Mouse (Mus musculus): ENCODE results near the gene Klhl2.

Gene Klhl2

GRCm38 (mm10) chr8:64849897-64850541 lies at the start of gene Klhl2:
Gene Klhl2 (minus strand): TSS chr8:64850017.
- peak; percentile 83 for ATAC-seq (ENCODE audit: insufficient number of reproducible peaks, low FRiP score, low TSS enrichment)

GRCm38 (mm10) chr8:64898710-64899109 lies 48.9 kb upstream of the Klhl2 start:
- ATAC-seq (ENCODE audit: insufficient number of reproducible peaks, low FRiP score, low TSS enrichment), result no peak

DNA sequence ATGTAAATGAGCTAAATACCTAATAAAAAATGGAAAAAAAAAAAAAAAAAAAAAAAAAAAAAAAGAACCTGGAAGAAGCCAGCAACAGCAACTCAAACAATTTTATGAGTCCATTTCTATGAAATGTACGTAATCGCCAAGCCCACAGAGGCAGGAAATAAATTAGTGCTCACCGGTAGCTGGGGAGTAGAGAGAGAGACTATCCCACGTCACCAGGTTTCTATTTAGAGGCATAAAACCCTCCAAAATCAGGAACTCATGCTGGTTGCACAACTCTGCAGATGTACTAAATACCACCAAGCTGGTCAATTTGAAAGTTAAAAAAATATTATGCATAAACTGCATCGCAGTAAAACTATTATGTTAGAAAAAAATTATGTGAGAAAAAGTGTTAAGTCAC lies 46.9 kb upstream of the Klhl2 start:
- ATAC-seq (ENCODE audit: insufficient number of reproducible peaks, low FRiP score, low TSS enrichment), result no peak

DNA sequence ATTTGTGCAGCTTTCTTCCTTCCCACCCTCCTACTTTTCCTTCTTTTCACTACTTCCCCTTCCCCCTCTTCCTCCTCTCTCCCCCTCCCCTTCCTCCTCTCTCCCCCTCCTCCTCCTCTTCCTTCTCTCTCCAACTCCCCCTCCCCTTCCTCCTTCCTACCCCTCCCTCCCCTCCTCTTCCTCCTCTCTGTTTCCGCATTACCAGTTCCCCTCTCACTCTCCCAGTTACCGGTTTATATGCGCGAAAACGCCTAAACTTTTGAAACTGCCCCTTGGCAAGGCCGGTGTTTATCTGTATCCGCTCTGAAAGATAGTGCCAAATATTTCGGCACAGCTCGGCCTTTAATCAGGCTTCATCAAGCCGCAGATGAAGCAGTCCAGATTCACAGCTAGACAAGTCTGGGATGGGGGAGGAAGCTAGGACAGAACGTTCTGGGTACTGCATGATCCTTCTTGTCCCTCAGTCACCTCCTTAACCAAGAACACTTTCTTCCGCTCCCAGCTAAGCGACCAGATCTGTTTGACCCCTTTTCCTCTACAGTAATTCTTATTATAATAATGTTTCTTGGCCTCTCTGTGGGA lies 30.9 kb upstream of the Klhl2 start:
- 0 out of 2 replicates have a peak, but pooled peaks have one; percentile 56 for ATAC-seq (ENCODE audit: insufficient number of reproducible peaks, low FRiP score, low TSS enrichment)

- ATAC-seq (ENCODE audit: insufficient number of reproducible peaks, low FRiP score, low TSS enrichment), result no peak
Measured at GRCm38 (mm10) chr8:64877630-64878312, 28.0 kb upstream of the Klhl2 start.

DNA sequence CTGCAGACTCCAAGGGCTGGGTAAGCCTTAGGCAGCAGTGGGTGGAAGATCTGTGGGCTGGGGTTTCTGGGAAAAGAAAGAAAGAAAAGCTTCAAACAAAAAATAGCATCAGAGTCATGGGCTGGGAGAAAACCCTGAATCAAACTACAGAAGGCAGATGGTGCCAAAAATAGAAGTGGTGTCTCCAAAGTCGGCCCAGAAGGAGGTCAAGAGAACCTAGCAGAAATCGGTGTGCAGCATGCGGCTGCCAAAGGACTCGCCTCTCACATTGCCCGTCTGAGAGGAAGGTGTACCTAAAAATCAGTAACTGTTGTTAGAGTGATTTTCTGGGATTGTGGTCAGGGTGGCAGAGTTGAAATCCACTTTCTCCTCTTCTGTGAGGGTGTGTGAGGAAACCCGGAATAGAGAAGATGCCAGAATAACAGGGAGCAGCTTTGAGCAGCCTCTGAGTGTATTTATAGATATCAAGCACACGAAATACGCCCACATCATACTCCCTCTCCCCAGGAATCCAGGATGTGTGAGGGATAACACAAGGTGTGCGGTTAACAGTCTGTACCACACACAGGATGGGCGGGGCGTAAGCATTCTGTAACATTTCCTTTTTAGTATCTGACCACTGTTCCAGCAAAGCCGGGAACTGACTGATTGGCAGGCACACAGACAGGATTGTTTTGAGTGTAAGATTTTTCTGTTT lies 21.8 kb upstream of the Klhl2 start:
- peak; percentile 85 for ATAC-seq (ENCODE audit: insufficient number of reproducible peaks, low FRiP score, low TSS enrichment)

DNA sequence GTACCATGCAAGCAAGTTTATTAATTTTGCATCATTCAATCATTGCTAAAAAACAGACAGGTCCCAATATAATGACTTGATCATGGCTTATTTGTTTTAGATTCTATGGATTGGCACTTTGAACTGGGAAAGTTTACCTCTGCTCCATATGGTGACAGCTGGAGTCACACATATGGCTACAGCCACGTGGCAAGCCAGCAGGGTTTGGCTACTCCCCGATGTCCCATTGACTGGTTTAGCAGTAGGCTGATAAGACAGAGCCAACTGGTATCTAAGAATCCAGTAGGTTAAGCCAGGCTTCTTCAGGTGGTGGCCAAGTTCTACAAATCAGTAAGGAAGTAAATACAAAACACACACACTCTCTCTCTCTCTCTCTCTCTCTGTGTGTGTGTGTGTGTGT lies 20.4 kb upstream of the Klhl2 start:
- no peak for ATAC-seq (ENCODE audit: insufficient number of reproducible peaks, low FRiP score, low TSS enrichment)

- peak; percentile 54 for ATAC-seq (ENCODE audit: insufficient number of reproducible peaks, low FRiP score, low TSS enrichment)
Measured at GRCm38 (mm10) chr8:64849091-64849896, 523 bp downstream of the Klhl2 start.

GRCm38 (mm10) chr8:64848245-64848785 lies 1.5 kb downstream of the Klhl2 start:
- ATAC-seq (ENCODE audit: insufficient number of reproducible peaks, low FRiP score, low TSS enrichment), result no peak

GRCm38 (mm10) chr8:64847650-64848049 lies 2.2 kb downstream of the Klhl2 start:
- ATAC-seq (ENCODE audit: insufficient number of reproducible peaks, low FRiP score, low TSS enrichment), result no peak

DNA sequence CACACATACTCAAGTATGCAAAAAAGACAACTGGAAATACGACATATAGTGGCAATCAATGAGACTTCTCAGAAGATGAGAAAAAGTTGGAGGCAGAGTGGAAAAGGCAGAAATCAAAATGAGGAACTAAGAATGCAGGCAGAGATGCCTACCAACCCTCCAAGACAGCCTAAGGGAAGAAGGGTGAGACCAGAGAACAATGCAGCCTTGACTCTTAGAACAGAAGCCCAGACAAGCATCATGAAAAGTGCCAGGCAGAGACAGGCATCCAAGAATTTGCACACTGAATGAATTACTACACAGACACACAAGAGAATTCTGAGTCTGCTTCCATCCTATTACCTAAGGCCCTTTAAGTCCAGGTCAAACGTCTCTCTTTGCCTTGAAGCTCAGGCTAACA lies 2.6 kb downstream of the Klhl2 start:
- no peak for ATAC-seq (ENCODE audit: insufficient number of reproducible peaks, low FRiP score, low TSS enrichment)

DNA sequence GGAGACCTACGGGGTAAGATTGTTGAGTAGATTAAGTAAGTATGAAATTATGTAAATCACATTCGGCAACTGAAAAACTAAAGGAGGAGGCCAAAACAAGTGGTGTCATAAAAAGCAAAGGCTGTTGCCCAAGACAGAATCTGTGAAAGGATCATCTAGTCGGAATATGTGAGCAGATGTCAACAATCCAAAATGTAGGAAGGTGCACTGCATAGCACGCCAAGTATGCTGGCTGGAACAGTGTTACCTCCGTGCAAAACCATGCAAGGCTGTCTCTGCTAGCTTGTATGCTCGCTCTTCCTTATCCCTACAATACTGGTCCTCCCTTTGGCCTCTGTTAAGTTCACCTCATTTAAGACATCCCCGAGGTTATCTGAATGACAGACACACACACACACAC lies 4.5 kb downstream of the Klhl2 start:
- ATAC-seq (ENCODE audit: insufficient number of reproducible peaks, low FRiP score, low TSS enrichment), result no peak

DNA sequence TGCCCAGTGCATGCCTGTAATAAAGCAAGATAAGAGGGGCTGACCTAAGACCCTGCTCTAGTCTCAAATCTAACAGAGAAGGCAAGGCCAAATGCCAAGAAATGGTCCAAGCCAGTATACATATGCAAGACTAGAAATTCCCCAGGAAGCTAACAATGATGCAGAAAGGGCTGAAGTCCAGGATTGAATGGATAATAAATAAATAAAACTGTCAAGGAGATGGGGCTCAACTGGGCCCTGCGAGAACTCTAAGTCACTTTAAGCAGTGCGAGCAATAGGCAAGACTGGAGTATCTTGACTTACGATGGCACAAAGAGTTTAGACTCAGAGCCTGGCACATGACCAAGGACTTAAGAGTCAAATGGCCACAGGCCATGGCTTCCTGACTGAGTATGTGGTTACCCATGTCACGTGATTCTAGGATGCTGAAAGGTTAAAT lies 5.8 kb downstream of the Klhl2 start:
- ATAC-seq (ENCODE audit: insufficient number of reproducible peaks, low FRiP score, low TSS enrichment), result no peak

GRCm38 (mm10) chr8:64843168-64843567 lies 6.6 kb downstream of the Klhl2 start:
- no peak for ATAC-seq (ENCODE audit: insufficient number of reproducible peaks, low FRiP score, low TSS enrichment)

- ATAC-seq (ENCODE audit: insufficient number of reproducible peaks, low FRiP score, low TSS enrichment), result no peak
Measured at GRCm38 (mm10) chr8:64841747-64842406, 7.9 kb downstream of the Klhl2 start.

DNA sequence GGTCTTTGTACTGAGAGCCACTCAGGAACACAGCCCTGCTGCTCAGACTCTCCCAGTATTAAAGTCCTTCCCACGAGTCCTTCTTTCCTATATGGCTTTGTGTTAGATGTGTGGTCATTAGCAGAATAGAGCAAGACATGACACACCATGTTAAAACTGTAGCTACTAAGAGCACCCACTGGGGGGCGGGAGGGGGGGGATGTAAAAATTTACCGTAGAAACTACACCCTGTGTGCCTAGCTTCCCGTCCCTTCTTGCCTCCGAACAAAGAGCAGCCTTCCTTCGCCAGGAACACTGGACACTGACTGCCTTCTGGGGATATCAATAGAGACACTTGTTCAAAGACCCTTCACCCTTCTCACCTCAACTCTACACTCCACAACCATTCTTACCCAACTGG lies 10.2 kb downstream of the Klhl2 start:
- ATAC-seq (ENCODE audit: insufficient number of reproducible peaks, low FRiP score, low TSS enrichment), result no peak

DNA sequence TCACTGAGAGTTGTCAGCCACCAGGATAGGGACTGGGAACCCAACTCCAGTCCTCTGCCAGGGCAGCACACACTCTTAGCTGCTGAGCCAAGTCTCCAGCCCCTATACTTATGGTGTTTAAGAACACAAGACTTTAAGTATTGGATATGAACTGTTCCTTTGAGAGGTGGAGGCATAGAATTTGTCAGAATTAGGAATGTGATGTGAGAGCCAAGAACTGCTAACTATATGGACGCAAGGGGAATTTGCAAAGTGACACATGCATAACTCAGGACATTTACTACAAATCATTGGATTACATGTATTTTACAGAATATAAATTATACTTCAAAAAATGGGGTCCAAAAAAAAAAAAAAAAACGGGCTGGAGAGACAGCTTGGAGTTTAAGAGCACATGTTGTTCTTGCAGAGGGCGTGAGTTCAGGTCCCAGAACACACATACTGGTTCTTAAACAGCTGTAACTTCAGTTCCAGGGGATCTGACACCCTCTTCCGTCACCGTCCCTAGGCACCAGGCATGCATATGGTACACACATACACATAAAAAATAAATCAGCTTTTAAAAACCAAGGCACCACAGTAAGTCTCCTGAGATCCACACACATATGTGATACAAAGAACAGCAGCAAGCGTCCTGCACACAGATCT lies 14.2 kb downstream of the Klhl2 start:
- no peak for ATAC-seq (ENCODE audit: insufficient number of reproducible peaks, low FRiP score, low TSS enrichment)

DNA sequence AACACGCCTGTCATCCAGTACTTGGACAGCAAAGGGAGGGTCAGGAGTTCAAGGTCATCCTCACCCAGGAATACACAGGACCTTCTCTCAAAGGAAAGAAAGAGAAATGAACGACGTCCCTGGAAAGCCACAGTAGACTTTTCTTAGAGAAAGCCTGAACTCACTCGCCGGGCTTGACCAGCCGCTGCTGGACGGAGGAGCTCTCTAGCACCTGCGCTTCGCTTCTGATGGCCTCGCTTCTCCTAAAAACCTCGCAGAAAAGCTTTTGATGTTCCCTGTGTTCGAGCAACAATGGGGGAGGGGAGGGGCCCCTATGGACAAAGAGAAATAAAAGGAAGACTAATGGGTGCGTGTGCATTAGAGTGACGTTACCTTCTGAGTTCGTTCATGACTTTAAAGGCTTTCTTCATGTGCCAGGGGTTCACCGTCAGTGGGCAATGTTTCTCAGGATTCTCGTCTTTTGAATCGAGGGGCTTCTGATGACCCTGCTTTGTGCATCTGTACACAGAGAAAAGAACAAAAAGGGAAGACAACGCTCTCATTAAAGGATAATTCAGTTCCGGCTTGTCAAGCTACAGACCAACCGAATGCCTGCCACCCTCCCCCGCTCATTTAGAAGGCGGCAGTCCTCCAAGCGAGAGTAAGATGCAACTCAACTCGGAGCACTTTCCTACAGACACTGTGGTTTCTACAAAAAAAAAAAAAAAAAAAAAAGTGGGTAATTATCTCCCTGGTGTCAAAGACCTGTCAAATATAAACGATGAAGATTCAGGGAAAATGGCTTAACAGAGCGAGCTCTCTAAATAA lies 15.5 kb downstream of the Klhl2 start:
- ATAC-seq (ENCODE audit: insufficient number of reproducible peaks, low FRiP score, low TSS enrichment), result no peak

All from cerebellum, adult (tissue).